Mouse (Mus musculus): Measurements from ENCODE around the gene Smg1. TPM values are rescaled to one million over a fixed set of nuclear protein-coding genes. Genes with fewer than 3 reads are reported as not detected.

Gene Smg1
- 18.1 and 19.4 TPM in 2 replicates for polyA plus RNA-seq (2015; fragmentation: Nextera tagmentation; extraction: Ambion mirVana)

DNA sequence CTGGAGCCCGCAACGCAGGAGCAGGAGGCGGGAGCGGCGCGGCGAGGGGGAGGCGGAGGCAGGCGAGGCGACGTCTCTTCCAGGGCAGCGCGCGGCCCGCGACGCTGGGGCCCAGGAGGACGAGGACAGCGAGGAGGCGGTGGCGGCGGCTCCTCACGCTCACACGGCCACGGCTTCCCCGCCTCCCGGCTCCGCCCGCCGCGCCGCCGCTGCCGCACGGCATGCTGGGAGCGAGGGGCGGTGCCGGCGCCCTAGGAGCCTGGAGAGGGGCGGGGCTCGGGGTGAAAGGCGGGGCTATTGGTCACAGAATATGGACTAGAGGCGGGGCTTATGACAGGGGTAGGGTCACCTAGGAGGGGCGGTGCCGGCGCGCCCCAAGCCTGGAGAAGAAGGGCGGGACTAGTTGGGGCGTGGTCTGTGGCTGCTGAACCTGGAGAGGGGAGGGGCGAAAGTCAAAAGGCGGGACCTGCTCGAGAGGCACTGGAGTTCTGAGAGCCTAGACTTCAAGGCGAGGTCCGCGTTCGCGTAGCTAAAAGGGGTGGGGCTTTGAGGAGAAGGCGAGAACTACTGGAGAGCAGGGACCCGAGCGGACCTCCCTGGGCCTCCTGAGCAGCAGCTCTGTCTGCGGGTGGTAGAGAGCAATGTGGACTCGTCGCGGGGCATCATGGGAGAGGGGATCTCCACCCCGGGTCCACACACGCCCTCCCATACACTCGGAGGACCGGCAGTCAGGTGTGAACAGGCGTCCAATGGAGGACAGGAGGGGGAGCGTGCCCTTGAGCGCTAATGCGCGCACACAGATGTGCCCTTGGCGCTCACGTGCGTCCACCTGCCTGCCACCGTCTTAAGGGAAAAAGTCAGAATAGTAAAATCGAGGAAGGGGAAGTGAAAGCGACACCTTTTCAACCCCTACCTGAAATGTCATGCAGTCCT is at the start of gene Smg1:
TSS of gene Smg1 (minus strand) at position 218 of the 933 bp plus-strand sequence.
- under 1% methylated on average over 63 of the region's 79 CpGs for WGBS
- ATAC-seq (ENCODE audit: low FRiP score), result peak; percentile 95
- H3K4me3 ChIP-seq (replicated peaks), result peak within 1 kb of the TSS; percentile 99
- no peaks in the 10 kb centered on the region for H3K36me3 ChIP-seq
- peaks cover 21% of the 10 kb centered on the region for H3K4me1 ChIP-seq
- H3K27me3 ChIP-seq (replicated peaks), result no peaks in the 10 kb centered on the region
- H3K9ac ChIP-seq (replicated peaks), result peak within 1 kb of the TSS; percentile 97
- H3K27ac ChIP-seq (replicated peaks), result peak within 1 kb of the TSS; percentile 94
- peak within 1 kb of the TSS; percentile 75 for H3K4me2 ChIP-seq
- H3K9me3 ChIP-seq (replicated peaks), result no peaks in the 10 kb centered on the region

DNA sequence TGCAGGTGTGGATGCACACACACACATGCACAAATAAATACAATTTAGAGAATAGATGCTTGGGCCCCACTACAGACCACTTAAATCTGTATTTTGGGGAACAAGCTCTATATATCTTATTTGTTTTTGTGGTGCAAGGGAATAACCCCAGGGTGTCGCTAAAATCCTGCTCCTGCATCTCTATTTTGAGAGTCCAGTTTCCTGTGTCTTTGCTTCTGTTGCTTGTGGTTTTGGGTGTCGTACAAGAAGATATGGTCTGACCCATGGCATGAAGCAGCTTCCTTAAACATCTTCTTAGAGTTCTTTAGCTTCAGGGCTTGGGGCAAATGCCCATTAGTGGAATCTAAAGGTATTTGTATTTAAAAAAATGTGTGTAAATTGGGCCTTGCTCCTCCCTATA is 39.7 kb upstream of the Smg1 start:
- Histone ChIP-seq H3K9ac (replicated peaks) (no peak overlapping the region), H3K27me3 (replicated peaks) (no peaks in the 10 kb centered on the region), H3K4me1 (no peaks in the 10 kb centered on the region), H3K9me3 (replicated peaks) (no peaks in the 10 kb centered on the region), H3K4me3 (replicated peaks) (no peak overlapping the region), H3K4me2 (no peak overlapping the region), H3K36me3 (no peaks in the 10 kb centered on the region), H3K27ac (replicated peaks) (no peak overlapping the region)
- no peak for ATAC-seq (ENCODE audit: low FRiP score)
- WGBS, result 84% methylated on average over 2 of the region's 2 CpGs

DNA sequence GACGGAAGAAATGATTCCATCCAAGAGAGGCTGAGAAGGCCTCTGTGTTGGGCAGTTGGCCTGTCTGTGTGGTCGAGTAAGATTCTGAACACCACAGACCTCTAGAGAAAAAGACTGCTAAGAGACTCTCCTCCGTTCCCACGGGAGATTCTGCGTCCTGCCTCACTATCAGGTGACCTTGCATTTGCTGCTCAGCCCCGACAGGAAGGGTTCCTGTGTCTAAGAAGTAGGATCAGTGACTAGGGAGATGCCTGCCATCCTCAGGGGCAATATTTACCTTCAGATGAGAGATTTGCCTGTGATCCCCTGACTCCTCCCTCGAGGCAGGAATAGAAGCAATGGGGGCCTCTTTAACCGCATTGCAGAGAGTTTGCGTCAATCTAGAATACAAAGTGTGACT is 39.1 kb upstream of the Smg1 start:
- no peak overlapping the region for H3K4me2 ChIP-seq
- 85% methylated on average over 9 of the region's 9 CpGs for WGBS
- H3K4me1 ChIP-seq, result peaks cover 2% of the 10 kb centered on the region; the same call in 1 of the 2 replicates
- no peak overlapping the region for H3K27ac ChIP-seq (replicated peaks)
- H3K36me3 ChIP-seq, result no peaks in the 10 kb centered on the region
- no peak for ATAC-seq (ENCODE audit: low FRiP score)
- no peak overlapping the region for H3K9ac ChIP-seq (replicated peaks)
- no peak overlapping the region for H3K4me3 ChIP-seq (replicated peaks)
- H3K9me3 ChIP-seq (replicated peaks), result no peaks in the 10 kb centered on the region
- H3K27me3 ChIP-seq (replicated peaks), result no peaks in the 10 kb centered on the region

DNA sequence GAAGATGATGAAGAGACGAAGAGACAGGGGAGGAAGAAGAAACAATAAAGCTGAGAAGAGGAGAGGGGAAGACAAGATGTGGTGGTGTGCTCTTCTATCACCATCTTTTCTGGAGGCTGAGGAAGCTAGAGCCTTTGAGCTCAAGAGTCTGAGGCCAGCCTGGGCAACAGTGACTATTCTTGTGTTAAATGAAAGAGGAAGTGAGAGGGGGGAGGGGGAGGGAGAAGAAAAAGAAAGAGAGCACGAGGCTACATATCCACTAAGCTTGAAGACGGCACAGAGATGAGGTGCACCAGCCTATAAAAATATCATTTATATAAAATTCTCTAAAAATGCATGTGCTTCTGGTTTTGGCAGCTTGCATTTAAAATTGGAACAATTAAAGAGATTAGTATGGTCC is 36.1 kb upstream of the Smg1 start:
- WGBS, result 63% methylated on average over 3 of the region's 3 CpGs

DNA sequence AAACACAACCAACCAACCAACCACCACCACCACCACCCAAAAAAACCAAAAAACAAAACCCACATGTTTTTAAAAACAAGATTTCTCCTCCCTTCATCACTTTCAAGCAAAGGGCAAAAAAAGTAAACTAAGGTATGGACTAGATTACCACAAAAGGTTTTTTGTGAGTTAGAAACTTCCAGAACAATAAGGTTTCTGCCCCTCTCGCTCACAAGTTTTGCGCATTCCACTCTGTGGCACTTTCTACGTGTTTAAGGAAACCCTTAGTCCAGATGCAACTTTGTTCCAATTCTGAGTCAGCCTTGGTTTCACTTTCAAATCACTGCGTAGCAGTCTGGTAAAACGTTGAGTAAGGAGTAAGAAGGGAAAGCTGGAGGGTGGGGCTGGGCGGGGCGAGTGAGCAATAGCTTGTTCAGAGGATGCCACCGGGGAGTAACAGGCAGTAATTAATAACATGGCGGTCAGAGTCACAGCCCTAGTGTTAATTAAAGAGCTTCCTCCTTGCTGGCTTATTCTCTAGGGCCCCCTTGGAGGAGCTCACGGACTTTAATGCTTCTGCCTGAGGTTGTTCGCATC is 34.0 kb upstream of the Smg1 start:
- ATAC-seq (ENCODE audit: low FRiP score), result no peak; the same call in 1 of the 2 replicates
- WGBS, result 49% methylated on average over 11 of the region's 11 CpGs
- H3K9ac ChIP-seq (replicated peaks), result no peak overlapping the region

More for the DNA sequence above, 36.1 kb upstream of the Smg1 start:
- no peaks in the 10 kb centered on the region for H3K9me3 ChIP-seq (replicated peaks)
- no peaks in the 10 kb centered on the region for H3K36me3 ChIP-seq
- no peaks in the 10 kb centered on the region for H3K27me3 ChIP-seq (replicated peaks)
- no peak overlapping the region for H3K27ac ChIP-seq (replicated peaks)
- H3K4me2 ChIP-seq, result no peak overlapping the region
- no peak overlapping the region for H3K4me3 ChIP-seq (replicated peaks)
- peaks cover 5% of the 10 kb centered on the region; the same call in 1 of the 2 replicates for H3K4me1 ChIP-seq
- no peak overlapping the region for H3K9ac ChIP-seq (replicated peaks)
- no peak for ATAC-seq (ENCODE audit: low FRiP score)

DNA sequence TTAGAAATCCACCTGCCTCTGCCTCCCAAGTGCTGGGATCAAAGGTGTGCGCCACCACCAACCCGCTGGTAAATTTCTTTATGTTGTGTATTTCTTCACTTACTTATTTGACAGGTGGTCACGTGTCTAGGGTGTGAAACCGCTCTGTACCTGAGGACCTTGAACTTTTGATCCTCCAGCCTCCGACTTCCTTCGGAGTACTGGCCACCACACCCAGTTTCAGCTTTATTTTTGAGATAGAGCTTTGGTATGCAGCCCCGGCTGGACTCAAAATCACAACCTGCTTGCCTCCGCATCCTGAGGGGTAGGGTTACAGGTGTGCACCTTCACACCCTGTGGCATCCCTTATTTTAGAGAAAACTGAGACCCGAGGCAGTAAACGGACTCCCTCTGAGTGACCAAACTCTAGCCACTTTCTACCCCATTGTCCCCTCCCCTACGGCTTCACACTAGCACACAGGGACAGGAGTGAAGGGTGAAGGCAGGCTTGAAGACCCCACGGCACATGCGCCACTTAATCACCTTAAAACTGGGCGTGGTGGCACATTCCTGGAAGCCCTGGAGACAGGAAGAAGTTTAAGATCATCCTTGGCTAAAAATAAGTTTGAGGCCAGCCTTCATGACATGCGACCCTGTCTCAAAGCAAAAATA is 33.3 kb upstream of the Smg1 start:
- no peaks in the 10 kb centered on the region for H3K36me3 ChIP-seq
- H3K4me2 ChIP-seq, result no peak overlapping the region
- ATAC-seq (ENCODE audit: low FRiP score), result no peak
- H3K9me3 ChIP-seq (replicated peaks), result no peaks in the 10 kb centered on the region
- H3K27ac ChIP-seq (replicated peaks), result no peak overlapping the region
- H3K9ac ChIP-seq (replicated peaks), result no peak overlapping the region
- no peak overlapping the region for H3K4me3 ChIP-seq (replicated peaks)
- peaks cover 5% of the 10 kb centered on the region; the same call in 1 of the 2 replicates for H3K4me1 ChIP-seq
- H3K27me3 ChIP-seq (replicated peaks), result no peaks in the 10 kb centered on the region
- WGBS, result 87% methylated on average over 15 of the region's 15 CpGs

More for the DNA sequence above, 34.0 kb upstream of the Smg1 start:
- Histone ChIP-seq H3K27ac (replicated peaks) (no peak overlapping the region), H3K9me3 (replicated peaks) (no peaks in the 10 kb centered on the region), H3K4me1 (peaks cover 5% of the 10 kb centered on the region; the same call in 1 of the 2 replicates), H3K36me3 (no peaks in the 10 kb centered on the region), H3K4me3 (replicated peaks) (no peak overlapping the region), H3K27me3 (replicated peaks) (no peaks in the 10 kb centered on the region), H3K4me2 (0 out of 2 replicates have a peak overlapping the region, but pooled peaks have one; percentile 3)

DNA sequence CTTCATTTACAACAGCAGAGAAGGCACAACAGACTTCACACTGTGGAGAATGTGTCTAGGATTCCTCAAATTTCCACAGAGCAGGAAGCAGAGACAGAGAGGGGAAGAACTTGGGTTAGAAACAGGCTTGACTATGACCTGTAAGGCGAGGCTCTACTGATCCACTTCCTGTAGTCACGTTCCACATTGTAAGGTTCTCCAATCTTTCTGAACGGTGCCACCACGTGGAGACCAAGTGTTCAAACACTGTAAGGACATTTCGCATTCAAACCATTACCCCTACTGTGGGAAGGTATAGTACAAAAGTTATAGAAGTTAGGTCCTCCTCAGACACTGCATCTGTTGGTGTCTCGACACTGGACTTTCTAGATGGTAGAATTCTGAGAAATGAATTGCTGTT is 31.8 kb upstream of the Smg1 start:
- WGBS, result 90% methylated on average over 6 of the region's 6 CpGs
- Histone ChIP-seq H3K4me3 (replicated peaks) (no peak overlapping the region), H3K27me3 (replicated peaks) (no peaks in the 10 kb centered on the region), H3K4me2 (no peak overlapping the region), H3K9me3 (replicated peaks) (no peaks in the 10 kb centered on the region), H3K4me1 (peaks cover 5% of the 10 kb centered on the region; the same call in 1 of the 2 replicates), H3K9ac (replicated peaks) (no peak overlapping the region), H3K36me3 (no peaks in the 10 kb centered on the region), H3K27ac (replicated peaks) (no peak overlapping the region)
- no peak for ATAC-seq (ENCODE audit: low FRiP score)

DNA sequence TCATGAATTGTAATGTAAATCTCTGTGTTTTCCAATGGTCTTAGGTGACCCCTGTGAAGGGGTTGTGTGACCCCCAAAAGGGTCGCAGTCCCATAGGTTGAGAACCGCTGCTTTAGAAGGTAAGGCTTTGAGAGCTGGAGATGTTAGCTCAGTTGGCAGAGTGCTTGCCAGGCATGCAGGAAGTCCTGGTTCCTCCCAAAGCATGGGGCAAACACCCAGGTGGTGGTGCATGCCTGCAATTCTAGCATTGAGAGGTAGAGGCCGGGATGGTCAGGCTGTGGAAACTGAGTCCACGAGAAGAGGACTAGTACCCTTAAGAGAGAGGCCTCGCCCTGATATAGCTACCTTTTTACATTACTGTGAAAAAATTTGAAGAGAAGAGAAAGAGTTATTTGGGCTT is 31.4 kb upstream of the Smg1 start:
- ATAC-seq (ENCODE audit: low FRiP score), result no peak
- 94% methylated on average over 5 of the region's 5 CpGs for WGBS

DNA sequence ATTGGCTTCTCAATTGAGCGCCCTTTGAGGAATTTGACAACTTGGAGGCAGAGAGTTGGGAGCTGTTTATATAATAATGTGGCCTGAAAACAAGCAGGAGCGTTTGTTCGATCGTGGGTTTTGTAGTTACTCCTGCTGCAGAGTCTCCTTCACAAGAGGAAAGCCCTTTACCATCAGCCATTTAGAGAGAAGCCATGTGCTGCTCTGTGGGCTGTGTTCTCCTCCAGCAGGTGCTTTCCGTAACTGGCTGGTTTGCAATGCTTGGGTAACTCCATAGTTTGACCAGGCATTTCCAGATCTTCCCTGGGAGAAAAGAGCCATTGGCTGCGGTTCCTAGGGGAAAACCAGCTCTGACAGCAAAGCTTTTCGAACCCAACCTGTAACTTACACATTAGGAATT is 30.7 kb upstream of the Smg1 start:
- Histone ChIP-seq H3K9ac (replicated peaks) (no peak overlapping the region), H3K9me3 (replicated peaks) (no peaks in the 10 kb centered on the region), H3K4me2 (no peak overlapping the region), H3K4me1 (peaks cover 5% of the 10 kb centered on the region; the same call in 1 of the 2 replicates), H3K4me3 (replicated peaks) (no peak overlapping the region), H3K36me3 (no peaks in the 10 kb centered on the region), H3K27me3 (replicated peaks) (no peaks in the 10 kb centered on the region), H3K27ac (replicated peaks) (no peak overlapping the region)
- no peak for ATAC-seq (ENCODE audit: low FRiP score)
- 62% methylated on average over 7 of the region's 7 CpGs for WGBS

More for the DNA sequence above, 31.4 kb upstream of the Smg1 start:
- no peaks in the 10 kb centered on the region for H3K27me3 ChIP-seq (replicated peaks)
- H3K4me2 ChIP-seq, result no peak overlapping the region
- H3K36me3 ChIP-seq, result no peaks in the 10 kb centered on the region
- H3K4me3 ChIP-seq (replicated peaks), result no peak overlapping the region
- no peaks in the 10 kb centered on the region for H3K9me3 ChIP-seq (replicated peaks)
- no peak overlapping the region for H3K9ac ChIP-seq (replicated peaks)
- H3K4me1 ChIP-seq, result peaks cover 5% of the 10 kb centered on the region; the same call in 1 of the 2 replicates
- no peak overlapping the region for H3K27ac ChIP-seq (replicated peaks)

DNA sequence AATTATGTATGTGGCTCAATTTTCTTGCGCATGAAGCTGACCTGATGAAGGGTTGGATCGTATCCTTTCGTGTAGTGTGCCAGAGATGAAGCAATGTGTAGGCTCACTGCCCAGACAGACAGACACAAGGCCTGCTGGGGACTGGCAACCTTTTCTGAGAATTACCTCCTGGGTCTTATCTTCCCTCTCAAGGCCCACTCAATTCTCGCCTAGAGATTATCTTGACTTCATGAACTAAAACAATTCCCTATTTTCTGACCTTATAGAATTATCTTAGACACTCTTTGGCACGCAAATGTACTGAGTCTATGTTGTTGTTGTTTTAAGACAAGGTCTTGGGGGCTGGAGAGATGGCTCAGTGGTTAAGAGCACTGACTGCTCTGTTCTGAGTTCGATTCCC is 22.6 kb upstream of the Smg1 start:
- Histone ChIP-seq H3K9ac (replicated peaks) (no peak overlapping the region), H3K36me3 (no peaks in the 10 kb centered on the region), H3K27ac (replicated peaks) (no peak overlapping the region), H3K4me3 (replicated peaks) (no peak overlapping the region), H3K4me1 (no peaks in the 10 kb centered on the region), H3K4me2 (no peak overlapping the region), H3K27me3 (replicated peaks) (no peaks in the 10 kb centered on the region), H3K9me3 (replicated peaks) (no peaks in the 10 kb centered on the region)
- 92% methylated on average over 6 of the region's 6 CpGs for WGBS
- ATAC-seq (ENCODE audit: low FRiP score), result no peak

DNA sequence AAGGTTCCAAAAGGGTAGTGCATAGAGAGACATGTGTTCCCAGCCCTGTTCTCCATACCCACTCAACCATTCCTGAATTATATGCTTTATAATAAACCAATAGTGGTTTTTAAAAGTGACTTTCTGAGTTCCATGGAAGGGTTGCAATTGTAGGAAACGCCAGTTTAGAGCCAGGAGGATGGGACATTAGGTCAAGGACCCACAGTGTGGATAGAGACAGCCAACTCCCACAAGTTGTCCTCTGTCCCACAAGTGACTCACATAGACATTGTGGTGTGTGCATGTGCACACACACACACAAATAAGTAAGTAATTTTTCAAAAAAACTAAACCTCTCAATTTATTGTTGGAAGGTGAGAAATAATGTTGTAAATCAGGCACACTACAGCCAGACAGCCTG is 20.1 kb upstream of the Smg1 start:
- no peaks in the 10 kb centered on the region for H3K4me1 ChIP-seq
- H3K9me3 ChIP-seq (replicated peaks), result no peaks in the 10 kb centered on the region
- WGBS, result 73% methylated on average over 1 of the region's 1 CpGs
- no peak overlapping the region for H3K27ac ChIP-seq (replicated peaks)
- no peaks in the 10 kb centered on the region for H3K27me3 ChIP-seq (replicated peaks)
- H3K9ac ChIP-seq (replicated peaks), result no peak overlapping the region
- no peak overlapping the region for H3K4me2 ChIP-seq
- H3K36me3 ChIP-seq, result no peaks in the 10 kb centered on the region
- no peak for ATAC-seq (ENCODE audit: low FRiP score)
- no peak overlapping the region for H3K4me3 ChIP-seq (replicated peaks)
